Mouse (Mus musculus) cerebellum, adult 18-20 months (tissue): ENCODE measurements around the gene Stx1b.
"Not testable (repeated sequence)": the region's sequence is repeated elsewhere in the genome, so short reads cannot be mapped to it uniquely, and the experiment has no call there.

Experiments
- DNase-seq, 2 experiments: peaks; one replicate each; pipeline ENCODE4 v3.0.0; 2021

The Stx1b gene

GRCm38 (mm10) chr7:127776426-127776825, 47.9 kb downstream of the Stx1b start, which contains the start of gene Setd1a:
TSS of gene Setd1a (plus strand) at chr7:127776670.
- DNase-seq = peak; percentile 90 to 92

DNA sequence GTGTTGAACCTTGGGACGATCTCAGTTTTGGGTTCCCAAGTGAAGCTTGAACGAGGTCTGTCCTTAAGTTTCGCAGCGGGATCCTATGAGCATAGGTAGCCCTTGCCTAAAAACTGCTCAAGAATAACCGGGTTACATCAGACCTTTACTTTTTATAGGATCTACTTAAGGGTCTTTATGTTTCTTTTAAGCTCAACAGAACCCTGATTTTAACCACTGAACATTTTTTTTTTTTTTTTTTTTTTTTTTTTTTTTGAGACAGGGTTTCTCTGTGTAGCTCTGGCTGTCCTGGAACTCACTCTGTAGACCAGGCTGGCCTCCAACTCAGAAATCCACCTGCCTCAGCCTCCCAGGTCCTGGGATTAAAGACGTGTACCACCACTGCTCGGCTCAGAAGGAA, 48.5 kb downstream of the Stx1b start:
- DNase-seq = not testable (repeated sequence)

- peak; percentile 83 to 85 for DNase-seq
These were observed 50.5 kb downstream of the Stx1b start for GRCm38 (mm10) chr7:127773664-127774384.

- no peak for DNase-seq
These were observed 51.8 kb downstream of the Stx1b start for GRCm38 (mm10) chr7:127772557-127772956.

- DNase-seq = no peak
These were observed 52.3 kb downstream of the Stx1b start for GRCm38 (mm10) chr7:127772080-127772479.

DNA sequence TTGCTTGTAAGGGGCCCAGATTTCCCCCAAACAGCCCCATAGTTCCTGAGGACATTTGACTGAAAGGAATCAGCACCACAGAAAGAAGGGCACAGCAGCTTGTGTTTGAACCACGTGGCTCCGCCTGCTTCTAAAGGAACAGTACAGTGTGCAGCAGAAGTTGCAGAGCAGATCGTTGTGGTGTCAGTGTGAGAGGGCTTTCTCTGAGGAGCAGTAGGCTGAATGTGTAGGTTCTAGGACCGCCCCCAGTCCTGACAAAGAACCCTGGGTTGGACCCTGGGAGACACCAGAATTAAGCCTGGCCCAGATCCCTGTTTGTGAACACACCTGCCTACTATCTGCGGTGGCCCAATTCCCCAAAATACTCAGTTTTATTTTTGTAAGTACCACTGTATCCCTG, 53.1 kb downstream of the Stx1b start:
- peak in 1 of 2 experiments; percentile 17 for DNase-seq

DNA sequence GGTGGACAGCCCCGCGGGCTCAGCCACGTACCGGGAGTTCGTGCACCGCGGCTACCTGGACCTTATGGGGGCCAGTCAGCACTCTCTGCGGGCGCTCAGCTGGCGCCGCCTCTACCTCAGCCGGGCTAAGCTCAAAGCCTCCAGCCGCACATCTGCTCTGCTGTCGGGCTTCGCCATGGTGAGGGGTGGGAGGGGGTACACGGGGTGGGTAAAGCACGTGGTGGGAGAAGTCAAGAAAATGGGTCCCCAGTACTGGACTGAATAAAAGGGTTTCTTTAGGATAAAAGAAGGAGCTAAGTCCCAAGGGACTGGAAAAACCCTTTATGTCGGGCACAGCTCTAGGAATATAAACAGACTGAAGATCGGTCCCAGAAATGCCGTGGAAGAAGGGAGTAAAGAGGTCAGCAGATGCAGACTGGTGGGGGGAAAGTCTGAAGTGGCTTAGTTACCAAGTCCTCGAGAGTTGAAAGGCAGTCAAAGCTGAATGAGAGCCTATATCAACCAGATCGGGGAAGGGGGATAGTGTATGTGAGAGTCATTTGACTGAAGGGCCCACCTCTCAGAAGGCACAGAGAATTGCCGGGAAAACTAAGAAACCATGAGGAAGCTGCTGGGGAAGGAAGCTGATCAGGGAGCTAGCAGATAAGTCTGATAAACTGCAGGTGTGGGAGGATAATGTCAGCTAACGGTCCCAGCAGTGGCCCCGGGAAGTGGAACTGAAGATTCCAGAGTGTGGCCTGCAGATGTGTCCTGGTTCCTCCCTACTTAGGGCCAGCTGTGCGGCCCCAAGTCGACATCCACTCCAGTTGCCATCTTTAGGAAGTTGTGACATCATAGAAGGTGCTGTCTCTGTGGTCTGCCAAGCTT, 54.1 kb downstream of the Stx1b start:
- DNase-seq = no peak

- DNase-seq = peak; percentile 78 to 81
These were observed 54.7 kb downstream of the Stx1b start, which contains the start of gene Orai3 for GRCm38 (mm10) chr7:127769651-127770038. TSS of gene Orai3 (plus strand) at chr7:127769815.

DNA sequence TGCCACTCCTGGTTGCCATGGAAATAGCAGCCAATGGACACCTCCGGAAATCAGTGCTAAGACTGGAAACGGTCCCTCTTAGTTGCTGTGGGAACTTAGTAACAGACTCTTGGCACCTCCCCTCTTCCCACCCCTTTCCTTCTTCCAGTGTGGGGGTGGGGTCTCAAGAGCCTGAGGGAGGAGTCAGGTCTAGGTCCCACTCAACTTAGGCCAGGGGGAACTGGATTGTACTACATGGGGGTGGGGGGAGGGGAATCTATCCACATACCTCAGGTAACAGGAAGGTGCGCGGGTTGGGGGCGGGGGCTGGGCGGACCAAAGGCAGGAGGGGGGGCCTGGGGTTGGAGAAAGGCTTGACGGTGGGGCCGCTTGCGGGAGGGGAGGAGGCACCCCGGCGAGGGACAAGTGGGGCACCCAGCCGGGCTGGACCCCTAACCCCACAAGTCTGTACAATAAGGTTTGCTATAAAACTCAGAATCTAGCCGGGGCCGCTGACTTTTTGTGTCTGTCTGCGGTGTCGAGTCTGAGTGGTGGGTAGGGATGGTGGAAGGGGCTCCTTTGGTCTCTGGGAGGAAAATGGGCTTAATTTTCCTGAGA, 55.3 kb downstream of the Stx1b start:
- DNase-seq = peak; percentile 86 to 92

- DNase-seq = no peak
These were observed 55.9 kb downstream of the Stx1b start for GRCm38 (mm10) chr7:127768346-127768996.

DNA sequence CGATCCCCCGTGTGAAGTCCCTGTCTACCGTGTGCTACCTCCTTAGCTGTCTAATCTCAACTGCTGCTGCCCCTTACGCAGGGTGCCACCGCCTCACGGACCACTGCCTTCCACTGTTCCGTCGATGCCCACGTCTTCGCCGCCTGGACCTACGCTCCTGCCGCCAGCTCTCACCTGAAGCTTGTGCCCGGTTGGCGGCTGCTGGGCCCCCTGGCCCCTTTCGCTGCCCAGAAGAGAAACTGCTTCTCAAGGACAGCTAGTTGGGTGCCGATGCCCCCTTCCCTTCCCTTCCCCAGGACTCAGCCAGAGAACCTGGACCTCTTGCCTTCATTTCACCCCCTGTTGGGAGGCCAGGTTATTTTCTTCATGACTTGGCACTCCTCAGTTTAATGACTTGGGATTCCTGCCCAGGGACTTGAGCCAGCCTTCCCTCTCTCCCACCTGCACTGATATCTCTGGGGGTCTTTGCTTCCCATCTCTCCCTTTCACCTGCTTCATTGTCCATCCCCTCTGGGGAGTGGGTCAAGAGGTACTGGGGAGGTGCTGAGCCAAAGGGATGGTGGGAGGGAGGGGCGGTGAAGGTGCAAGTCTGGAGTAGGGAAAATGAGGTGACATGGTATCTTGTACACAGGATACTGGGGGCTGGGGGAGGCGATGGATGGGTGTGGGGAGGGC, 56.5 kb downstream of the Stx1b start:
- DNase-seq = no peak

GRCm38 (mm10) chr7:127766851-127767609, 57.3 kb downstream of the Stx1b start:
- no peak for DNase-seq

DNA sequence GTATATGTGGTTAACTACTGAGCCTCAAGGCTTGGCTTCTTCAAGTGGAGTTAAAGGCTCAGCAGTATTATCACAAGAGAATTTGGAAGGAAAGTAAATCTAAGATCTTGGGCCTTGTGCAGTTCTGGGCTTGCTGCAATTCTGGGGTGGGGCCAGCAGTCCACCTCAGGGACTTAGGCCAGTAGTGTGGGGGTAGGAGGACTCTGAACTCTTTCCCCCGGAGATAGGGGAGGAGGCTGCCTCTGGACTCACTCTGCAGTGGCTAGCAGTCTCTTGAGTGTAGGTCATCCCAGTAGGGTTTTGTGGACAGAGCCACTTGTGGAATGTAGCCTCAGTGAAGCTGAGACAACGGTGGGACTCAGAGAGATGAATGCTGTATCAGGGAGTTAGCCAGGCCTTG, 58.6 kb downstream of the Stx1b start:
- no peak for DNase-seq

DNA sequence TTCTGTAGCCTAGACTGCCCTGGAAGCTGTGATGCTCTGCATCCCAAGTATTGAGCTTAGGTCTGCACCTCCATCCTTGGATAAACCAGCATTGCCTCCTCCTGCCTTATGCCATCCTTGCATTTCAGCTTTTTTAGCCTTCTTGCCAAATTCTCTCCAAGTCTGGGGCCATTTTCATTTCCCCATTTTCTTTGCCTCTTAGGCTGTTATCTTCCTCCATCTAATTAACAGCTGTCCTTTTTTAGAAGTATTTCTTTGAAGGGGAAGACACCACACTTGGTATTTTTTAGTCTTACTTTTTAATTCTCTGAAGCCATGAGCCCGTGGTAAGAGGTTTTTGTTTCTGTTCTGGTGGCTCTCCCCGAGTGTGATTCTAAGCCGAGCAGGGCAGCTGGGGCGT, 60.7 kb downstream of the Stx1b start:
- DNase-seq = no peak

DNA sequence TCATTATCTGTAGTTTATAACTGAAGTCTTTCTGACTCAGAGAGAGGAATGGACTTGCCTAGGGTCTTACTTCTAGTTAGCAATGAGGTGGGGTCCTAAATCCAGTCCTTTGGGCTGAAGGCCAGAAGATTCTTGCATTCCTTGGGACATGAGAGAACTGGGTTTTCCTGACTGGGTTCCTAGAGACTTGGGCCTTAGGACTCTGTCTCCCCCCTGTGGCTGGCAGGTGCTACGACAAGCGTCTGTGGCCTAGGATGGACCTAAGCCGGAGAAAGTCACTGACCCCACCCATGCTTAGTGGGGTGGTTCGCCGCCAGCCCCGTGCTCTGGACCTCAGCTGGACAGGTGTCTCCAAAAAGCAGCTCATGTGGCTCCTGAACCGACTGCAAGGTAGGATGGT, 63.3 kb downstream of the Stx1b start:
- DNase-seq = peak; percentile 75 to 82

GRCm38 (mm10) chr7:127760478-127760877, 63.9 kb downstream of the Stx1b start:
- no peak for DNase-seq

DNA sequence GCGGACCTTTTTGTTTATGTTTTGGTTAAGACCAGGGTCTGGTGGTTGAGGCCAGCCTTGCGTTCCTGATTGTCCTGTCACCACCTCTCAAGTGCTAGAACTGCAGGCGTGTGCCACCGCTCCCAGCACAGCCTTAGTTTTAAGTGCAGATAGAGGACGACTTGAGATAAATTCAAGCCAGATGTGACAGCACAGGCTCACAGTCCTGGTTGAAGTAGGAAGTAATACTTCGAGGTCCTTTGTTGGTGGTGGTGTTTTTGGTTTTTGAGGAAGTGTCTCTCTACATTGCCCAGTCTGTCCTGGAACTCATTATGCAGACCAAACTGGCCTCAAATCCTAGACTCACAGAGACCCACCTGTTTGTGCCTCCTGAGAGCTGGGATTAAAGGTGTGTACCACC, 64.6 kb downstream of the Stx1b start:
- no peak for DNase-seq
